Mouse (Mus musculus) myocyte (in vitro differentiated cells): ENCODE measurements around the gene Dhcr24.

Source experiments
- CEBPB ChIP-seq: IDR thresholded peaks from 2 replicates; pipeline ENCODE4 v1.6.1; 2011; ENCODE audit warnings: mild to moderate bottlenecking, moderate library complexity; ENCODE audit not compliant: poor library complexity, insufficient read depth, severe bottlenecking
- POLR2A ChIP-seq: IDR thresholded peaks from one replicate; pipeline ENCODE4 v1.6.1; 2011; ENCODE audit warnings: low read depth, mild to moderate bottlenecking, control low read depth, moderate library complexity; ENCODE audit not compliant: insufficient read length
- REST ChIP-seq: IDR thresholded peaks from one replicate; pipeline ENCODE4 v1.6.1; 2011; ENCODE audit warnings: mild to moderate bottlenecking, control low read depth, moderate library complexity; ENCODE audit not compliant: insufficient read depth, insufficient read length
- USF1 ChIP-seq: IDR thresholded peaks from one replicate; pipeline ENCODE4 v1.6.1; 2011; ENCODE audit warnings: low read depth, mild to moderate bottlenecking, control low read depth, moderate library complexity

DNA sequence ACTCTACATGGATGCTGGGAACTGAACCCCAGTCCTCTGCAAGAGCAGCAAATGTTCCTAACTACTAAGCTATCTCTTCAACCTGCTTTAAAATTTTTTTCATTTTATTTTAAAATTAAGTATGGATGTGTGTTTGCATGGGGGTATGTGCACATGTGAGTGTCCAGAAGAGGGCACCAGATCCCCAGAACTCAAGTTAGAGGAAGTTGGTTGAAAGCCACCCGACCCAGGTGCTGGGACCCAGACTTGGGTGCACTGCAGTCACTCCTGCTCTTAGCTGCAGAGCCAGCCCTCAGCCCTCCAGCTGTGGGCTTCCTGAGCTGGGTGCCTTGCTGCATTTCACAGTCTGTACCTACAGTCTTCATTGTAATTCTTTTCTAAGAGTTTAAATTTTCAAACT, 38.6 kb downstream of the Dhcr24 start:
- no peak for TF ChIP-seq POLR2A
- no peak for TF ChIP-seq CEBPB
- TF ChIP-seq USF1, result no peak
- TF ChIP-seq REST, result no peak
